ENCODE assay signal across 12 mouse cellular contexts in genomic region chr10:45820986-45821655, GRCm38 (mm10).
A peak's percentile ranks its signal among the peaks of the same experiment; 100 is the strongest.
DNase-seq lines count a peak whose midpoint lies in the region; ATAC-seq and TF ChIP-seq lines count a peak whose summit lies in the region.
"Had no signal": no experiment of that assay in that cellular context is flagged by ENCODE, and none has a peak within 500 bp of the region (broad histone marks: within the 10 kb centered on the region; RNA-seq: fewer than 3 reads in every experiment).

No protein-coding gene starts in this region.

- peaks cover 4% of the 10 kb centered on the region; the same call in 1 of the 2 replicates for H3K4me1 ChIP-seq in embryonic facial prominence, embryonic 10.5 days
- H3K4me1 ChIP-seq in kidney, embryonic 16.5 days (ENCODE audit: insufficient read depth, low read length): peaks cover 7% of the 10 kb centered on the region
- H3K4me1 ChIP-seq: hindbrain, embryonic 10.5 days had no signal

- ATAC-seq in kidney, embryonic 16.5 days (ENCODE audit: low FRiP score, low TSS enrichment): peak; percentile 94

- H3K4me2 ChIP-seq in kidney, embryonic 16.5 days (replicated peaks; ENCODE audit: low read depth, low read length): peak overlapping the region; percentile 10; the same call in 1 of the 2 replicates
- H3K4me2 ChIP-seq: limb, embryonic 13.5 days had no signal

- no peak overlapping the region for H3K9ac ChIP-seq in kidney, embryonic 16.5 days (replicated peaks; ENCODE audit: low read length)
- H3K9ac ChIP-seq: limb, embryonic 13.5 days had no signal

- TF ChIP-seq CTCF in left cerebral cortex, adult 2 months (IDR thresholded peaks at IDR 0.05): no peak

- intact Hi-C loops in left cerebral cortex, adult 2 months (cut with DNase I): no loop called here

- H3K9me3 ChIP-seq in embryonic facial prominence, embryonic 10.5 days: no peaks in the 10 kb centered on the region
- H3K9me3 ChIP-seq in kidney, embryonic 16.5 days (ENCODE audit: low read length): no peaks in the 10 kb centered on the region
- H3K9me3 ChIP-seq: hindbrain, embryonic 10.5 days; limb, embryonic 13.5 days had no signal

- no peaks in the 10 kb centered on the region for H3K36me3 ChIP-seq in embryonic facial prominence, embryonic 10.5 days (replicated peaks)
- H3K36me3 ChIP-seq in kidney, embryonic 16.5 days (ENCODE audit: insufficient read depth, low read length): no peaks in the 10 kb centered on the region
- no peaks in the 10 kb centered on the region for H3K36me3 ChIP-seq in splenic B cell, adult 2 months (ENCODE audit: control insufficient read depth, insufficient read depth, low read length, poor library complexity, severe bottlenecking)
- H3K36me3 ChIP-seq: hindbrain, embryonic 10.5 days; limb, embryonic 13.5 days had no signal

- 71% methylated on average over 8 of the region's 8 CpGs for WGBS in embryonic facial prominence, embryonic 10.5 days
- WGBS in kidney, embryonic 16.5 days: 26% methylated on average over 8 of the region's 8 CpGs

- H3K27me3 ChIP-seq in embryonic facial prominence, embryonic 10.5 days (replicated peaks; ENCODE audit: low read depth, poor library complexity, severe bottlenecking): no peaks in the 10 kb centered on the region
- no peaks in the 10 kb centered on the region for H3K27me3 ChIP-seq in kidney, embryonic 16.5 days (ENCODE audit: insufficient read depth, low read length)
- H3K27me3 ChIP-seq in splenic B cell, adult 2 months (ENCODE audit: control insufficient read depth, insufficient read depth, low read length, poor library complexity, severe bottlenecking): no peaks in the 10 kb centered on the region
- H3K27me3 ChIP-seq: limb, embryonic 13.5 days had no signal

- no peak overlapping the region for H3K4me3 ChIP-seq in embryonic facial prominence, embryonic 10.5 days
- no peak overlapping the region for H3K4me3 ChIP-seq in kidney, embryonic 16.5 days (ENCODE audit: low read length)
- no peak overlapping the region for H3K4me3 ChIP-seq in left cerebral cortex, adult 2 months
- H3K4me3 ChIP-seq: heart, adult 2 months; hindbrain, embryonic 10.5 days; limb, embryonic 13.5 days had no signal

- peak overlapping the region; percentile 44; the same call in 1 of the 2 replicates for H3K27ac ChIP-seq in embryonic facial prominence, embryonic 10.5 days (replicated peaks)
- H3K27ac ChIP-seq in kidney, embryonic 16.5 days (ENCODE audit: low read length): peak overlapping the region; percentile 82
- no peak overlapping the region for H3K27ac ChIP-seq in left cerebral cortex, adult 2 months
- H3K27ac ChIP-seq: heart, adult 2 months; hindbrain, embryonic 10.5 days; limb, embryonic 13.5 days; macrophage had no signal

- peak; percentile 45 to 50 for DNase-seq in spleen, postnatal 36 days (ENCODE audit: low spot score in 2 of 2)
- no peak for DNase-seq in spleen, postnatal 10 days (ENCODE audit: low spot score in 2 of 2)
- DNase-seq in embryonic facial prominence, embryonic 10.5 days (ENCODE audit: low spot score): no peak
- DNase-seq in splenic B cell, adult 2 months (ENCODE audit: low read depth, low spot score): peak; percentile 66
- DNase-seq in left cerebral cortex, adult 2 months (ENCODE audit: extremely low spot score in 1 of 2, low spot score in 2 of 2): no peak
- no peak for DNase-seq in cerebellum, adult 11-12 months
- no peak for DNase-seq in cerebellum, adult 8-10 months
- DNase-seq: heart, adult 2 months had no signal

Comparison
In these comparisons a context has a peak if more than half of its experiments do, and no peak if none do; other contexts are left out.
1. DNase-seq: peak in spleen, postnatal 36 days (2 of 2) and splenic B cell, adult 2 months (single experiment); none in spleen, postnatal 10 days (0 of 2), embryonic facial prominence, embryonic 10.5 days (single experiment), left cerebral cortex, adult 2 months (0 of 2), cerebellum, adult 11-12 months (single experiment) and cerebellum, adult 8-10 months (single experiment).